Mouse (Mus musculus) stomach, postnatal 0 days (tissue): ENCODE data around the gene Sel1l2.

Experiments used
- CTCF ChIP-seq: IDR thresholded peaks from 2 replicates; pipeline ENCODE4 v1.5.1; 2016; ENCODE audit warnings: antibody characterized with exemption, low read depth, mild to moderate bottlenecking, moderate library complexity
- EP300 ChIP-seq: optimal IDR thresholded peaks from 2 replicates; pipeline ENCODE3; 2016; ENCODE audit warnings: antibody characterized with exemption

DNA sequence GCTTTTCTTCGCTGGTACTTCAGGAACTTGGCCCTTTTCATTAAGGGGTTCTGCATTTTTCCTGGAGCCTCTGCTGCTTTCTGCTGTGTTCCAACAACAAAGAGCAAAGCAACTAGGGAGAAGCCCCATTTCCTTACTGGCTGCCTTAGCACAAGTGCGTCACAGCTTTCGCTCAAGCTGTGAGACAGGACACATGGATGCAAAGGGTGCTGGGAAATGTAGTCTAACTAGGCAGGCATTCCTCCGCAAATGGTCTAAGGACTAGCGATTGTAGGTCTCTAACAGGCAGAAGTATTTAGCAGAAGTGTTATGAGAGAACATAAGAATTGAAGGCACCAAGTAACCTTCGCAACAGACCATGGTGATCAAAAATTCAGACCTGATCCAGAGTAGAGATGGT, 152.3 kb downstream of the Sel1l2 start:
- TF ChIP-seq CTCF (no peak), EP300 (no peak)
